Mouse (Mus musculus) mouse trophoblast stem cell (cell line): ENCODE data around the gene Adra1d.

Experiments used
- in situ Hi-C, 2 experiments: fragments of 300-500 bp; cut with MseI, MboI; formaldehyde crosslinking; loops; 2 replicates in 1 of 2; 3 replicates in 1 of 2; pipeline ENCODE4 v1.15.1; 2025

Gene Adra1d

GRCm38 (mm10) chr2:131561891-131562585 lies at the start of gene Adra1d:
Gene Adra1d (minus strand): TSS chr2:131562283.
- in situ Hi-C loops = loop anchor here in 1 of 2 experiments (5.0 to 25.0 kb wide), 2 partner anchors 250 to 375 kb away; no protein-coding TSS in a partner anchor

- in situ Hi-C loops = no loop called here
Measured at GRCm38 (mm10) chr2:131601881-131602280, 39.8 kb upstream of the Adra1d start.

- in situ Hi-C loops = no loop called here
Measured at GRCm38 (mm10) chr2:131594871-131595270, 32.8 kb upstream of the Adra1d start.

DNA sequence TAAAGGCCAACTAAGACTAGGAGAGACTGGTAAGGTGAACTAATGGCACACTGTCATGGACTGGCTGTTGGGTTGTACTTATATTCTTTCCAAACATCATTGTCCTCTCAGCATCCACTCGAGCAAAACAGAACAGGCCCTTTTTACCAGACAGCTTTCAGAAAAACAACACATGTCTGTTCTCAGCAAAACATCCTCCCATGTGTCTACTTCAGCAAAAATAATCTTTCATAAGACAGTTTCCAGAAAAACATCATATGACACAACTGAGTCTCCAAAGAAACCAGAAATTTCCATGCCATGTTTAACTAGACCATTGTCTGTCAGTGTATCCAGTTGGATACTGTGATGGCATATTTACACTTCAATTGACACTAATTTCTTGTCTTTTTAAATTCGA lies 25.4 kb upstream of the Adra1d start:
- in situ Hi-C loops = no loop called here

DNA sequence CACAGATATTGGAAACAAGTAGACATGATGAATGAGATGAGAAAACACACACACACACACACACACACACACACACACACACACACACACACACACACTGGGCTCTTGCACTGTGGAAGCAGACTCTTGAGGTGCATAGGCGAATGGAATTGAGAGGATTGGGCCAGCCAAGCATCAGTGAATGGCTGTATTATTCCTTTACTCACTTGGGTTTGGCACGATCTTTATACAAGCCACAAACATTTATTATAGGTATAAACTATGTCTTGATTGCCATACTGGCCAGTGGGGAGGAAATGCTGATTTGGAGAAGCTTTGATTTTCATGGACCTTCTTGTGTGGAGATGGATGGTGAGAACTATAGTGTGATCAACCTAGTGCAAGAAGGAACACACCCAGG lies 19.4 kb upstream of the Adra1d start:
- in situ Hi-C loops = no loop called here

DNA sequence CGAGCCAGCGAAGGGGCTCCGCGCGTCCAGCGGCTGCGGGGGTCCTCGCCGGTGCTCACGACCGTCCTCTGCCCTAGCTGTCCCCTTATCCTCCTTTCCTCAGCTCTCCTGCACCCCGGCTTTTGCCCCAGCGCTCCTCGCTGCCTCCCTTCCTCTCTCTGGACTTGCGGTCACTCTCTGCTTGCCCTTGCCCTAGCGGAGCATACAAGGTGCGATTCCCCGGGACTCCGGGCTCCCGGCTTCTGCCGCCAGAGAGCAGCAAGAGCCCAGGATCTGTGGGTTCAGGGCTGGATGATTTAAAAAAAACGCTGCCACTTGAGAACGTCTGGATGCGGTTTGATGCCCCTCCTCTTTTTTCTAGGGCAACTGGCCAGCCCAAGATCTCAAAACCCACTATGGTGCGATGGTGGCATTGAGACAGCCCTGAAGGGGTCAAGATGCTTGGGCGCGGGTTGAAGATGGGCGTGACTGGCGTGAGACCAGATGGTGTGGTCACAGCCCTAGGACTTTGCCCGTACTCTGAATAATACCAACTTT lies 571 bp upstream of the Adra1d start:
- in situ Hi-C loops = loop anchor here in 1 of 2 experiments (5.0 to 25.0 kb wide), 2 partner anchors 250 to 375 kb away; no protein-coding TSS in a partner anchor

DNA sequence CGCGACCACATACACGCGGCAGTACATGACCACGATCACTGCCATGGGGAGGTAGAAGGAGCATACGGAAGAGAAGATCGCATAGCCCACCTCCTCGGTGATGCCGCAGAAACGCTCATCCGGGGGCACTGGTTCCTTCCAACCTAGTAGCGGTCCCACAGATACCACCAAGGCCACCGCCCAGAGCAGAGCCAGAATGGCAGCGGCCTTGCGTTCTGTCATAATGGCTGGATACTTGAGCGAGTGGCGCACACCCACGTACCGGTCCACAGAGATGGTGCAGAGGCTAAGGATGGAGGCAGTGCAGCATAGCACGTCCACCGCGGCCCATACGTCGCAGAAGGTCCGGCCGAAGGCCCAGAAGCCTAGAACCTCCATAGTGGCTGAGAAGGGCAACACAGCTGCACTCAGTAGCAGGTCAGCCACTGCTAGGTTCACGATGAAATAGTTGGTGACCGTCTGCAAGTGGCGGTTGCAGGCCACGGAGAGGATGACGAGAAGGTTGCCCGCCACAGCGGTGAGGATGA lies 676 bp downstream of the Adra1d start:
- in situ Hi-C loops = loop anchor here in 1 of 2 experiments (5.0 to 25.0 kb wide), 2 partner anchors 251 to 376 kb away; no protein-coding TSS in a partner anchor

- in situ Hi-C loops = loop anchor here in 1 of 2 experiments (5.0 to 25.0 kb wide), 2 partner anchors 252 to 377 kb away; no protein-coding TSS in a partner anchor
Measured at GRCm38 (mm10) chr2:131560205-131560919, 1.7 kb downstream of the Adra1d start.

GRCm38 (mm10) chr2:131557896-131558295 lies 4.2 kb downstream of the Adra1d start:
- in situ Hi-C loops = loop anchor here (10.0 to 25.0 kb wide), 2 partner anchors 379 to 387 kb away; no protein-coding TSS in a partner anchor

- in situ Hi-C loops = loop anchor here (10.0 to 25.0 kb wide), 2 partner anchors 384 to 392 kb away; no protein-coding TSS in a partner anchor
Measured at GRCm38 (mm10) chr2:131552736-131553400, 9.2 kb downstream of the Adra1d start.

DNA sequence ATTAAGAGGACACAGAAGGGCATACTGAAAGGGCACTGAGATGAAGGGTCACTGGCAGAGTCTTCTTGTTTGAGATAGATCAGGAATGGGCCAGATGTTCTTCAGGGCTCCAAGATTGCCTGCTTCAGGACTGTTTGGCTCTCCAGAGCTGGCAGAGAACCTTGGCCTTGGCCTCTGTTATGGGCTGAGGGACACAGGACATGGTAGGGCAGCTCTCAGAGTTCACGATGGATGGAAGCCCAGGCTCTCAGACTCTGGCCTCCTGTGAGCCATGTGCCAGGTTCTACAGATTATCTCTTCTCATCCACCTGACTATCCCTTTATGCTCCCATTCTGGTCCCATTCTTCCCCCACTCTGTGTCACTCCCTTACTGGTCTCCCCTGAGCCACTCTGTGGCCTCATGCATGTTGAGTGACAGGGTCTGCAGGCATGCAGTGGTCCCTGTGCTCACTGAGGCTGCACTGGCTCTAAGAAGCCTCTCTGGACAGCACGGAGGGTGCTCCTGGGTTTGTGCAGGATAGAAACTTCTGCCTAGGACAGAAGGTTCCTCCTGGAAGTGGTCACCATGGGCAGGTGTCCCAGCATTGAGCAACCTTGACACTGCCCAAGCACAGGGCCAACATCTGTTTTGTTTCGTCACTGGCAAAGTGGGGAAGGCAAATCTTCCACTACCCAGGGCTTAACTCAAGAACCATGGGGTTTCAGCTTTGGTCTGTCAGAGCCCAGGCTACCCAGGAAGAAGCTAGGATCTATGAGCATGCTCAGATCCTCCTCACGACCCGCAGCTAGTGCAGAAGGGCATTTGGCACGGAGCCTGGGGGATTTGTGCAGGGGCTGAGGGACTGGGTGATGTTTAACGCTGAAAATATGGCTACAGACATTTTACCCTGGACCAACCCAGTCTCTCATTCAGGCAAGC lies 10.1 kb downstream of the Adra1d start:
- in situ Hi-C loops = loop anchor here (10.0 to 25.0 kb wide), 2 partner anchors 385 to 393 kb away; no protein-coding TSS in a partner anchor

GRCm38 (mm10) chr2:131550906-131551305 lies 11.2 kb downstream of the Adra1d start:
- in situ Hi-C loops = loop anchor here (10.0 to 25.0 kb wide), 2 partner anchors 386 to 394 kb away; no protein-coding TSS in a partner anchor

DNA sequence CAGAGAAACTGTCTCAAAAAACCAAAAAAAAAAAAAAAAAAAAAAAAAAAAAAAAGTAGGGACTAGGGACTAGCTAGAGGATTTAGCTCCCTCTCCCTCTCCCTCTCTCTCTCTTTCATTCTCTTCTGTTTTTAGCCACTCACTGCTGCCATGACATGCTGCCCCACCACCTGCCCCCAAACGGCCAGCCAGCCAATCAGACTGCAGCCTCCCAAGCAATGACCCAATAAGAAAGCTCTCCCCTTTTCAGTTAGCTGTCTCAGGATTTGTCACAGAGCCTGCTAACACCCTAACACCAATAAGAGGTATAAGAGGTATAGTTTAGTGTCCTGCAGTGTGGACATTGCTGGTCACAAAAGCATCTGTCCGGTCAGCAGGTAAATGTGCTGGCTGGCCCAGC lies 11.6 kb downstream of the Adra1d start:
- in situ Hi-C loops = loop anchor here (10.0 to 25.0 kb wide), 2 partner anchors 387 to 394 kb away; no protein-coding TSS in a partner anchor

DNA sequence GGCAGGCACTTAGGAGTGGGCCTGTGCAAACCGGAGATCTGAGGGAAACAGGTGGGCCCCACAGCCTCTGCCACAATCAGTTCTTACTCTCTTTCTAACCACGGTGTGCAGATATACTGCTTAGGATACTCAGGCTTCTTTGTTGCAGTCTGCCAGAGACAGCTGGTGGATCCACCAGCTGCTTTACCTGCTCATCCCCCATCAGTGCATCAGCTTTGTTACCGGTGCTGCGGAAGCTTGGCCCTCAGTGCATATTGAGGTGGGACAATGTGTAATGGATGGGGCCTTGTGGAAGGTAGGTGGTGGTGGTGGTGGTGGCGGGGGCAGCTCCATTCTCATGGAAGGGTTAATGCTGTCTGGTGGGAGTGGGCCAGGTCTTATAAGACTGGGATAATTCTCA lies 13.0 kb downstream of the Adra1d start:
- in situ Hi-C loops = loop anchor here in 1 of 2 experiments (10.0 kb wide), 1 partner anchor 256 kb away; no protein-coding TSS in a partner anchor

DNA sequence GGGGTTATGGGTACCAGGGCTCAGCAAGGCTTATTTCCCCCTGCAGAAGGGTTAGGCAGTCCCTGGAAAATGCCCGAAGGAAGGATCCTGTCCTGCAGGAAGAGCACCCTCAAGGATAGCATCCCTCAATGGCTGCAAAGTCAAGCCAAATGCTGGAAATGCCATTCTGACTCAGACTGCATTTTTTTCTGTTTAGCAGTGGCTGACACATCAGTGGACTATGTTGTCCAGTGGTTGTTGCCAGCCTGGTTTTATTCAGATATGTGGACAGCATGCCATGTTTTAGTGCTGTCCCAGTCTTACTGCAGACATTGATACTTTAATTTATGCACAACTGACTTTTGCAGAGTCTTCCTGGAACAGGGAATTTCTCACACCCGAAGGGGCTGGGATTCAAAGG lies 13.8 kb downstream of the Adra1d start:
- in situ Hi-C loops = loop anchor here in 1 of 2 experiments (10.0 kb wide), 1 partner anchor 256 kb away; no protein-coding TSS in a partner anchor

DNA sequence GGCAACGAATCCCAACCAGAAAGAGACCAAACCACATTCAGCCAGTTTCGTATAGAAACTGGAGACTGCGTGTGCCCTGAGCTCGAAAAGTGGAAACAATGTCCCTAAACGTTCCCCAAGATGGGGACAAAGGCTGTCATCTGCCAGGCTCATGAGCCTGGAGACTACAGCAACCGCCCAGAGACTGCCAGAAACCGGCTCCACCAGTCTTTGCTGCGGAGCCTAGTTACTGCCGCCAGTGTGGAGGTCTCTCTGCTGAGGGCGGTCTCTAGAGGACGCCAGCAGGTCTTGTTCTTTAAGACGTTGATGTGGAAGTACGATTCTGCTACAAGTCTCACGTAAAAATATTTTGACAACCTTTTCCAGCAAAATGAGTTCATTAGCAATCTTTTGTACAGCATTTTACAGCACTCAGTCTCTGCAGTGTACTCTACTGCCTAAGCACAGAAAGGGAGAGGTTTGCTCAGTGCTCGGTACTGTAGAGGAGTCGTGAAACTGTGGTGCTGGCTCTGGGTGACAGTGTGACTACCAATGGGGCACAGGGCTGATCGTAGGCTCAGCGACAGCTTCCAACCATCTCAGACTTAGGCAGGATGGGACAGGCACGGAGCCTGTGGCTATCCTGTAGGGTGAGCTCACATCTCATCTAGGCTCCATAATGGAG lies 15.2 kb downstream of the Adra1d start:
- in situ Hi-C loops = loop anchor here in 1 of 2 experiments (10.0 kb wide), 1 partner anchor 258 kb away; no protein-coding TSS in a partner anchor

DNA sequence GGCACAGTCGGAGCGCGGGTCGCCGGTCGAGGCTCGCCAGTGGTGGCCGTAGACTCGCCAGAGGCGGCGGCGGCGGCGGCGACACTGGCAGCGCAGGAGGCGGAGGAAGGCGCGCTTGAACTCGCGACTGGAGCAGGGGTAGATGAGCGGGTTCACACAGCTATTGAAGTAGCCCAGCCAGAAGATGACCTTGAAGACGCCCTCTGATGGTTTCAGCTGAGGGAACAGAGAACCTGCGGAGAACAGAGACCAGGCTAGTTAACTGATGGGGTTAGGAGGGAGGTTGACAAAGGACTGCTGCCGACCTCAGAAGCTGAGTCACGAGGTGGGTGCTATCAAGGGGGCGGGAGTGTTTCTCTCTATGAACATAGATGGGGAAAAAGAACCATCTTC lies 15.8 kb downstream of the Adra1d start:
- in situ Hi-C loops = loop anchor here in 1 of 2 experiments (10.0 kb wide), 1 partner anchor 258 kb away; no protein-coding TSS in a partner anchor

DNA sequence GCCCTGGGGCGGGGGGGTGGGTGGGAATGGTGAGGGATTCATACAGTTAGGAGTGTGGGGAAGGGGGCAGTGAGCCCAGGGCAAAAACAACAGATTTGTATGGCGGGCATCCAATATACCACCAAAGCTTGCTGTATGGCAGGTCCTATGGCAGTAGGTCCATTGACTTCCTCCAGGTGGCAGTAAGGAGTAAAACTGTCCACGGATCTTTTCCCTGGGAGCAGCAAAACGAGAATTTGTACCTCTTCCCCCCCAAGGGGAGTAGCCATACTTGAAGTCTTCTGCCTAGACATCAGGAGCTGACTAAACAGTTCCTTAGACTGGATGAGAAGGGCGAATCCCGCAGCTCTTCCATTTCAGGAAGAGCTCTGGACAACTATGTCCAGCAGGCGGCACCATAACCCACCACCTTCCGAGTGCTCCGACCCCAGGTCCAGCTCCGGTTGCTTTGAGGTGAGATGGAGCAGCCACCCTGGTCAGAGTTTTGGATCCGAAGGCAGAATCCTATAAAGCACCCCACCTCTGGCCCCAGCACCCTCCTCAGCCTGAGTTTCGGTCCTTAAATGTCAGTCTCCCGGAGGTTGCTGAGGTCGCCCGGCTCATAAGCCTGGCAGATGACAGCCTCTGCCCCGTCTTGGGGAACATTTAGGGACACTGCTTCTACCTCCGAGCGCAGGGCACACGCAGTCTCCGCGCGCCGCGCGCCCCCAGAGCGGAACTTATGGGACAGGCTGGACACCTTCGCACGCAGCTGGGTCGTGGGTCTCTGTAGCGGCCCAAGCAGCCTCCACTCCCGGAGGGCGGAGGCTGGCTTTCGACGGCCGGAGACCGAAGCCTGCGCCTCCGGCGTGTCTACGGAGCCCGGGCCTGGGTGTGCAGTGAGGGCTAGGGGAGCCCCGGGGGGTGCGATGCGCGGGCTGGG lies 16.4 kb downstream of the Adra1d start:
- in situ Hi-C loops = loop anchor here in 1 of 2 experiments (10.0 kb wide), 1 partner anchor 259 kb away; no protein-coding TSS in a partner anchor
